Mouse (Mus musculus) lung, adult 2 months (tissue): Measurements from ENCODE around the gene Bpifb9a. TPM values are rescaled to one million over a fixed set of nuclear protein-coding genes. Genes with fewer than 3 reads are reported as not detected.
"Not testable (repeated sequence)": the region's sequence is repeated elsewhere in the genome, so short reads cannot be mapped to it uniquely, and the experiment has no call there.

Source experiments
- DNase-seq: peaks from one replicate; pipeline ENCODE4 v3.0.0; 2022
- H3K4me1 ChIP-seq: fragments of 200-500 bp; 2 replicates; pipeline ENCODE4 v1.6.1; 2011; ENCODE audit warnings: low read length; ENCODE audit not compliant: control insufficient read depth, insufficient read depth
- H3K4me3 ChIP-seq: fragments of 200-500 bp; replicated peaks from 2 replicates; pipeline ENCODE3; 2011; ENCODE audit warnings: low read depth, mild to moderate bottlenecking, control low read depth, low read length; ENCODE audit errors: extremely low read depth
- CTCF ChIP-seq: fragments of 200-500 bp; IDR thresholded peaks from 2 replicates; pipeline ENCODE4 v1.5.1; 2011; ENCODE audit warnings: mild to moderate bottlenecking, low read length, control low read depth; ENCODE audit not compliant: insufficient read depth
- POLR2A ChIP-seq: fragments of 200-500 bp; IDR thresholded peaks from 2 replicates; pipeline ENCODE4 v1.6.1; 2011; ENCODE audit warnings: low read depth, mild to moderate bottlenecking, control low read depth, low read length, borderline replicate concordance; ENCODE audit errors: extremely low read depth
- whole genome bisulfite sequencing: fragments of 180-500 bp; shearing (Covaris S2); methylation state at CpG from one replicate; pipeline ENCODE4 v1.1.7; 2018; 5-methylcytosine and 5-hydroxymethylcytosine counted together
- polyA plus RNA-seq: library from polyadenylated mRNA; depleted of rRNA; stranded (reverse); fragments of >200 nt; gene quantifications from 2 replicates; pipeline ENCODE4 v1.2.3, GENCODE M21; 2012

Gene Bpifb9a
- polyA plus RNA-seq, 1 experiment: not detected

DNA sequence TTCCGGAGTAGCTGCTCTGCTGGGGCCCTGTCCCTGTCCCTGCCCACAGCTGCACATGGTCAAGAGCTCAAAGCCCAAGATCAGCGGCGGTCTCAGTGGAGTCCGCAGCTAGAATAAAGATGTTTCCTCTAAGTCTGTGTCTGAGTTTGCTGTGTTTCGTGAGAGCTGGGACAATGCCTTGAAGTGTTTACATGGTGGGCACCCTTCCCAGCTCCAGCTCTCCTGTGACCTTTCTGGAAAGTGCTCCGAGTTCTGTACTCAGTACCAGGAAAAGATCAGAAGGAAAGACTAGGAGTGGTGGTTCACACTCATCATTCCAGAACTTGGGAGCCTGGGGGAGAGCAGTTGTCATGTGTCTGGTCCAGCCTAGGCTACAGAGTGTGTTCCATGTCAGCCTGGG, 16.9 kb upstream of the Bpifb9a start:
- TF ChIP-seq POLR2A (no peak), CTCF (no peak)
- Histone ChIP-seq H3K4me3 (no peak overlapping the region), H3K4me1 (no peaks in the 10 kb centered on the region)
- WGBS: 26% methylated on average over 6 of the region's 6 CpGs
- DNase-seq: peak; percentile 21

DNA sequence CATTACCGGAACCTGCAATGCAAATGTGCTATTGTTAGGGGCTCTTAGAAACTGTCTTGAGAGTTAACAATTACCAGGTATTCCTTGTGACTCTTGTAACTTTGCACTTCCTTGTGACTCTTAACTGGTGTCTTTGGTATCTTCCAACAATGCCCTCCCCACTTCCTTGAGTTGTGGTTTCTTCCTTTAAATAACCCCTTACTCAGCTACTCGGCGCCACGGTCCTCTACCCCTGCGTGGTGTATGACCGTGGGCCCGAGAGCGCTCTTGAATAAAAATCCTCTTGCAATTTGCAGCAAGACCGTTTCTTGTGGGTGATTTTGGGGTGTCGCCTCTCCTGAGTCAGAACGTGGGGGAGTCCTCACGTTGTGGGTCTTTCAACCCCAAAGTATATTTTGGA, 14.9 kb upstream of the Bpifb9a start:
- DNase-seq, H3K4me1 ChIP-seq, H3K4me3 ChIP-seq: not testable (repeated sequence)
- WGBS: 94% methylated on average over 11 of the region's 12 CpGs

DNA sequence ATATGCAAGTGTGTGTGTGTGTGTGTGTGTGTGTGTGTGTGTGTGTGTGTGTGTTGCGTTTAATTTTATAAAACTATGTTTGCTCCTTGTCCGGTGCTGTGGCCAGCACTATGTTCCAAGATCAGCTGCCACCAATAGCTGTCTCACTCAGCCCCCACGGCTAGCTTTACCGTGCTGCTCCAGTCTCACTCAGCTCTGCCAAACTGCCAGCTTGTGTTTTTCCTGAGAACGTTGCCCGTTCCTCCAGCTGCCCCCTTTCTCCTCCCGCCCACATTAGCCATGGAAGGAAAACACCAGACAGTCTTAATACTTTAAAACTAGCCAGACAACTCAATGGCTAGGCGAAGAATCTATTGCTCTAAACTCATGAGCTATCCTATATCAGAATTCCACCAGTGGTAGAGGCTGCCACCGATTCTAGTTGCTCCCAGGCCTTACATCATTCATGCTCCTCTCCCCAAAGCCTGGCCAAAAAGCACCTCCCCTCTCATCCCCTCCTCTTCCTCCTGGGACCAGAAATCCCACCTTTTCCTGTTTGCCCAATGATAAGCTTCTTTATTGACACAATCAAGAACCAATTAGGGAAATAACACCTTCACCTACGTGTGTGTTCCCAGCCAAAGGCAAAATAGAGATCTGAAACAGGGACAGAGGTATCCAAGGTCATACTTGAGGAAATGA, 14.2 kb upstream of the Bpifb9a start:
- DNase-seq: no peak
- WGBS: 85% methylated on average over 10 of the region's 10 CpGs
- TF ChIP-seq CTCF: no peak
- TF ChIP-seq POLR2A: no peak
- no peak overlapping the region for H3K4me3 ChIP-seq
- no peaks in the 10 kb centered on the region for H3K4me1 ChIP-seq

DNA sequence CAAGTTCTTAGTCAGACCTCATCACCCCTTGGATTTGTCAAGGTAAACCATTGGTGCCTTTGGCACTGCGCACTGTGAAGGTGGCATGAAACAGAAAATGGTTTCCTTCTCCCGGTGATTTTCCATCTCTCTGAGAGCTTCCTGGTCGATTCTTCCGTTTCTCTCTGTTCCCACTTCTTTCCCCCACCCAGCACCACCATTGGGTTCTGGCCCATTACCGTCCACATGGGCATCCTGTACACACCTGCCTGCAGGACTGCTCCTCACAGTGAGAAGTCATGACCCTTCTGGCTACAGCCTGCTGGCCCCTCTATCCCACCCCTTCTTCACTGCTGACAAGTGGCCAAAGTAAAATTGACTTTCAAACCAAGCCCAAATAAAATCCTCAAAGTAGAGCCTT, 12.3 kb upstream of the Bpifb9a start:
- WGBS: 90% methylated on average over 5 of the region's 5 CpGs
- no peak for DNase-seq
- no peak for TF ChIP-seq CTCF
- no peak for TF ChIP-seq POLR2A
- no peaks in the 10 kb centered on the region for H3K4me1 ChIP-seq
- no peak overlapping the region for H3K4me3 ChIP-seq

DNA sequence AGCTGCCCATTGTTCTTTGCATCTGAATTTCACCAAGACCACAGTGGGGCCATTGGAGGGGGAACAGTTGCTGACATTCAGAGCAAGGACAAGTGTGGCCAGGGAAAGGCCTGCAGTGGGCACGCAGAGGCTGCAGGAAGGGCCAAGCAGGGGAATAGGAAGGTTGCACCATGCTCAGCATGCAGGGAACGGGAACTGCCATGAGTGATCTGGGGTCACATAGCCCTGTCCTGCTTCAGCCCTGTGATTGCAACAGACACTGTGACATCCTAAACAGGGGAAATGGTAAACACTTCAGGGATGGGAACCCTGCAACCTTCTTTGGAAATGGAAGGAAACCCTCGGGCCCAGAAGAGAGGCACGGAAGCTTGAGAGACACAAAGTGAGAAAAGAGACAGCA, 2.4 kb upstream of the Bpifb9a start:
- not testable (repeated sequence) for DNase-seq, H3K4me1 ChIP-seq, H3K4me3 ChIP-seq
- 85% methylated on average over 2 of the region's 4 CpGs for WGBS

DNA sequence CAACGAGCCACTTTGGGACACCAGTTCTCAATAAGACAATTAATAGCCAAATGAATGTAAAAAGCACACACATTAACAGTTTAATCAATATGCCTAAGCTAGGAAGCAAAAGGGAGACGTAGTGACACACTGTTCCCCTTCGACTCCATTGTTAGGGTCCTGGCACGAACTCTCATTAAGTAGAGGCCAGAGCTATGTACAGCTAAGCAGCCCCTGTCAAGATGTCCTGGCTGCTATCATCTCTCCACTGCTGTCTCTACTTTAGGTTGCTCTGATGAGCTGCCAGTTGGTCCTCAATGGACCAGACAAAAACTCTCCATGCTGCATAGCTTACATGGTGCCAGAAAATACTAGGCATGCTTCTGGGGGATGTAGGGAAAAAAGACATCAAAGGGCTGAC, 1.9 kb upstream of the Bpifb9a start:
- Histone ChIP-seq H3K4me1 (no peaks in the 10 kb centered on the region), H3K4me3 (no peak overlapping the region)
- 74% methylated on average over 4 of the region's 4 CpGs for WGBS
- DNase-seq: no peak
- TF ChIP-seq POLR2A: no peak
- TF ChIP-seq CTCF: no peak

DNA sequence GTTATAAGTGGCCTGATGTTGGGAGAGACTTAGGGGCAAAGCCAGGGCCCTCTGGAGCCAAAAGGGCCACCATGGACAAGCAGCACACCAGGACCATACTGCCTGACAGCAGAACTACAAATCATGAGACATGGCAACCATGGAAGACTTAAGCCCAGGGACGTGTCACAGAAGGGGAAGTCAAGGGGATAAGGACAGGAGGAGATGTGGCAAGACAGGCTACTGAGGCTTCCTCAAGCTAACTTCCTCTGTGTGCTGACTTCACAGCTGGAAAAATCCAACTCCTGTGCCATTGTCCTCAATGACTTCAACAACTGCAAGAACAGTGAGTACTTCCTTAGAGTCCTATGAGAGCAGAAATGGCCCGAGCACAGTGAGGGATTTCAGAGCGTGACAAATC, 6.7 kb downstream of the Bpifb9a start:
- H3K4me3 ChIP-seq, H3K4me1 ChIP-seq, DNase-seq: not testable (repeated sequence)
- WGBS: 67% methylated on average over 3 of the region's 3 CpGs

DNA sequence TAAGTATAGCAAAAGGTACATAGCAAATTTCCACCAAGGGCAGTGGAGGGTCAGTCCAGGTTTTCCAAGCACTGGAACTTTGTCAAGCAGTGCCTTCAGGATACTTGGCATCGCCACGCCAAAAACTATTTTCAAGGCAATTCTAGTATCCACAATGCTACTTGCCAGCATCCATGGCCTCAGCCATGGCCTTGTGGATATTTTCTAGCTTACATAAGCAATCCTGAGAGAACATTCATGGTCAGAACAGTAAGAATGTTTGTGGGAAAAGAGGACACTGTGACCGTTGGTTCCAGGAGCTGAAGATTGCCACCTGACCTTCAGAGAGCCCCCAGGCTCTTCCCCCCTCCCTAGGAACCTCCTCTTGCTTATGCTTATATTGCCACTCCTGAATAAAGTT, 34.2 kb downstream of the Bpifb9a start:
- not testable (repeated sequence) for H3K4me1 ChIP-seq, H3K4me3 ChIP-seq, DNase-seq
- 78% methylated on average over 3 of the region's 3 CpGs for WGBS

DNA sequence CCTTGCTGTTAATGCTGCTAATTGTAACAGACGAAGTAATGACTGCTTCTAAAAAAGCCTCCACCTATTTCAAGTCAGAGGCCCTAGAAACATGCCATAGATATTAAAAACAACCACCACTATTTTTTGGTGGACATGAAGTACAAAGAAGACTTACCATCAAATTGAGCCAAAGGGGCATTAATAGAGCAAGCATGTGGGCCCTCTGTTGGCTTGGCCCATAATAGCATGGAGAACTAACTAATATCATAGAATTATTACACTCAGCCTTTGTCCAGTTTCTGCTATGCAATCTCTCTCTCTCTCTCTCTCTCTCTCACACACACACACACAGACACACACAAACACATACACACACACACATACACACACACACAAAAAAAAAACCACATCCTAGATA, 35.2 kb downstream of the Bpifb9a start:
- WGBS: 86% methylated on average over 1 of the region's 1 CpGs
- DNase-seq: no peak
- TF ChIP-seq CTCF: no peak
- TF ChIP-seq POLR2A: no peak
- Histone ChIP-seq H3K4me1 (no peaks in the 10 kb centered on the region), H3K4me3 (no peak overlapping the region)

DNA sequence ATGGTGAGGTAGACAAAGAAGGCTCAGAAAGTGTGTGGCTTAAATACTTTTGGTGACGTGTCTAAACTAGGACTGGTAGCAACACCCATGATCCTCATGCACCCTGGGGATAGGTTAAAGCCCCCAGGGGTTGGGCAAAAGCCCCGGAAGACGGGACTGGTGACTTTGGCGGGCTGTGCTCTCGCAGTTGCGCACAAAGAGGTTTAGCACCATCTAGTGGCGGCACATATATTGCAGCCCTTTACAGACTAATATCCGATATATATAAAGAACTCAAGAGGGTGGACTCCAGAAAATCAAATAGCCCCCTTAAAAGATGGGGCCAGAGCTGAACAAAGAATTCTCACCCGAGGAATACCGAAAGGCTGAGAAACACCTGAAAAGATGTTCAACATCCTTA, 37.1 kb downstream of the Bpifb9a start:
- H3K4me1 ChIP-seq, H3K4me3 ChIP-seq: not testable (repeated sequence)
- peak; percentile 49 for TF ChIP-seq CTCF
- DNase-seq: peak; percentile 29
- 4% methylated on average over 10 of the region's 10 CpGs for WGBS

DNA sequence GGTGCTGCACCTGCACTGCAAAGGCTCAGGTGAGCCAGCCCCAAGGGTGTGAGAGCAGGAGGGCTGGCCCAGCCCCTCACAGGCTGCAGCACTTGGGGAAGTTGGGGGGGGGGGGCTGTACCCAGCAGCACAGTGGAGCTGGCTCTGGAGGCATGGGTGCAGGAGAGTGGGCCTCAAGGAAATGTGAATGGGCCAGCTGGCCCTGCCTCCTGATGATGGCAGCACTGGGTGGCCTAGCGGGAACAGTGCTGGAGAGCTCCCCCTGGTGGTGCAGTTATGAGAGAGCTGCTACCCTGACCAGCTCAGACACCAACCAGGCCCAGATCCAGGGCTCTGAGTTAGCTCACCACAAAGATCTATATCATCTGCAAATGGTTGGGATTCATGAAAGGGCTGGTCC, 42.8 kb downstream of the Bpifb9a start:
- WGBS: 6% methylated on average over 1 of the region's 1 CpGs

More for the DNA sequence above, 42.8 kb downstream of the Bpifb9a start:
- H3K4me3 ChIP-seq: no peak overlapping the region
- H3K4me1 ChIP-seq: no peaks in the 10 kb centered on the region
- peak; percentile 67 for DNase-seq
- TF ChIP-seq POLR2A (no peak), CTCF (peak; percentile 90)
